Mouse (Mus musculus): ENCODE measurements around the gene Smim13. TPM values are rescaled to one million over a fixed set of nuclear protein-coding genes. Genes with fewer than 3 reads are reported as not detected.
A peak's percentile ranks its signal among the peaks of the same experiment; 100 is the strongest.
"Not testable (repeated sequence)": the region's sequence is repeated elsewhere in the genome, so short reads cannot be mapped to it uniquely, and the experiment has no call there.

Gene Smim13
- polyA plus RNA-seq, 1 experiment = 0.67 TPM

GRCm38 (mm10) chr13:41235845-41236741 is 13.6 kb upstream of the Smim13 start:
- Histone ChIP-seq H3K27me3 (replicated peaks) (peaks cover 21% of the 10 kb centered on the region), H3K36me3 (replicated peaks; ENCODE audit: low read length) (no peaks in the 10 kb centered on the region), H3K9me3 (no peaks in the 10 kb centered on the region), H3K4me1 (peaks cover 8% of the 10 kb centered on the region), H3K4me3 (replicated peaks) (no peak overlapping the region)
- TF ChIP-seq GATA1 (IDR thresholded peaks at IDR 0.05; ENCODE audit: borderline replicate concordance, low read length) = no peak

DNA sequence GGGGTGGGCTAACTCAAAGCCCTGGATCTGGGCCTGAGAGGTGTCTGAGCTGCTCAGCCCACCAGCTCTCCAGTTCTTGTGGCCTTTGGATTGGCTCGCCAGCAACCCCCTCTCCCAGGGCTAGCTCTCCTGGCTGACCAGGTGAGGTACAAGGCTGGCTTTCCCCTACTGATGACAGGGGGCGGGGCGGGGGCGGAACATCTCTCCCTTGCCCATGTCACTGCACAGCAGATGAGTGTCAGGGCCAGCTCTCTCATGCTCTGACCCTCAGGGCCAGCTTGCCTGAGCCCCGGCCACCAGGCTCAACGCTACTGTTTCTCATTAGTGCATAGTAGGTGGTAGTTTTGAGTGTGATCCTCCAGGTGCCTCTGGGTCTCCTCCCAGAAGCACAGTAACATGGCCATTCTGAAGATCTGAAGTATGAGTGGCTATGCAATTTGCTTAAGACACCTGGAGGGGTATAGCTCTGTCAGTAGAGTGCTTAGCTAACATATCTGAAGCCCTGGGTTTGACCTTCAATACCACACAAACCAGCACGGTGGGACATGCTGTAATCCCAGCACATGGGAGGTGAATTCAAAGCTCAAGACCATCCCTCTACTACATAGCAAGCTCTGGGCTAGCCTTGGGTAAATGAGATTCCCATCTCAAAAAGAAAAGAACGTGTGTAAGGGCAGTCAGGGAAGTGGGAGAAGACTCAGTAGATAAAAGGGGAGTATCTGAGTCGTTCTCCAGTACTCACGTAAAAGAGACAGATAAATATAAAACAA is 11.4 kb upstream of the Smim13 start:
- Histone ChIP-seq H3K27me3 (replicated peaks) (peaks cover 19% of the 10 kb centered on the region), H3K36me3 (replicated peaks; ENCODE audit: low read length) (no peaks in the 10 kb centered on the region), H3K4me3 (replicated peaks) (no peak overlapping the region), H3K9me3 (peaks cover 5% of the 10 kb centered on the region), H3K4me1 (peaks cover 8% of the 10 kb centered on the region)
- no peak for TF ChIP-seq GATA1 (IDR thresholded peaks at IDR 0.05; ENCODE audit: borderline replicate concordance, low read length)
- TF ChIP-seq FLI1 (IDR thresholded peaks at IDR 0.05; ENCODE audit: low read length) = no peak

DNA sequence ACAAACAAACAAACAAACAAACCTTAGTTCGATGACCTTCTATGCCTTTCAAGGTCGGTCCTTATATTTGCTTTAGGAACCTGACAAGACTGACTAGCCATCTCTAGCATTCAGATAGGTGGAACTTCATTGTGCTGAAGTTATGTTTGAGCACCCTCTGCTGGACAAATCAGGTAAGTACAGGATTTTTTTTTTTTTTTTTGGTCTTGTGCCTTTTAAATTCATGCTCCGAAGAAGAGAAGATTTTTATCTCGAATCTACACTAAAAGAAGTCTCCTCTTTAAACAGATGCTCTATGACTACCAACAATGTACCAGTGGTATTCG is 10.9 kb upstream of the Smim13 start:
- TF ChIP-seq GATA1 (IDR thresholded peaks at IDR 0.05; ENCODE audit: borderline replicate concordance, low read length) (no peak), FLI1 (IDR thresholded peaks at IDR 0.05; ENCODE audit: low read length) (no peak)
- H3K36me3 ChIP-seq (replicated peaks; ENCODE audit: low read length) = no peaks in the 10 kb centered on the region
- peaks cover 19% of the 10 kb centered on the region for H3K27me3 ChIP-seq (replicated peaks)
- peaks cover 5% of the 10 kb centered on the region for H3K9me3 ChIP-seq
- peaks cover 8% of the 10 kb centered on the region for H3K4me1 ChIP-seq
- no peak overlapping the region for H3K4me3 ChIP-seq (replicated peaks)

DNA sequence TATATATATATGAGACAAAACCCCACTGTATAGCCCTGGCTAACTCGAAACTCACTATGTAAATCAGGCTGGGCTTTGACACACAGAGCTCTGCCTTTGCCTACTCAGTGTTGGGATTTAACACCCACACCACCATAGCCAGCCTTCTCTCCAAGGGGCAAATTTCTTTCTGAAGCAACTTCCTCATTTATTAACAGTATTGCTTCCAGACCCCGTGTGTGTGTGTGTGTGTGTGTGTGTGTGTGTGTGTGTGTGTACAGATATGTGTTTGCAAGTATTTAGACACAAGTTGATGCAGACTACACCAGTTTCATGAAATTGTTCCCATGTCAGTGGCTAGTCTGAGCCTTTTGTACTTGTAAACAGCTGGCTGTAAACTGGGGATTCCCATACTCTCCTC is 8.1 kb upstream of the Smim13 start:
- peaks cover 10% of the 10 kb centered on the region for H3K4me1 ChIP-seq
- peaks cover 5% of the 10 kb centered on the region for H3K9me3 ChIP-seq
- peaks cover 15% of the 10 kb centered on the region for H3K27me3 ChIP-seq (replicated peaks)
- no peak overlapping the region for H3K4me3 ChIP-seq (replicated peaks)
- TF ChIP-seq FLI1 (IDR thresholded peaks at IDR 0.05; ENCODE audit: low read length) = no peak
- no peak for TF ChIP-seq GATA1 (IDR thresholded peaks at IDR 0.05; ENCODE audit: borderline replicate concordance, low read length)
- no peaks in the 10 kb centered on the region for H3K36me3 ChIP-seq (replicated peaks; ENCODE audit: low read length)

DNA sequence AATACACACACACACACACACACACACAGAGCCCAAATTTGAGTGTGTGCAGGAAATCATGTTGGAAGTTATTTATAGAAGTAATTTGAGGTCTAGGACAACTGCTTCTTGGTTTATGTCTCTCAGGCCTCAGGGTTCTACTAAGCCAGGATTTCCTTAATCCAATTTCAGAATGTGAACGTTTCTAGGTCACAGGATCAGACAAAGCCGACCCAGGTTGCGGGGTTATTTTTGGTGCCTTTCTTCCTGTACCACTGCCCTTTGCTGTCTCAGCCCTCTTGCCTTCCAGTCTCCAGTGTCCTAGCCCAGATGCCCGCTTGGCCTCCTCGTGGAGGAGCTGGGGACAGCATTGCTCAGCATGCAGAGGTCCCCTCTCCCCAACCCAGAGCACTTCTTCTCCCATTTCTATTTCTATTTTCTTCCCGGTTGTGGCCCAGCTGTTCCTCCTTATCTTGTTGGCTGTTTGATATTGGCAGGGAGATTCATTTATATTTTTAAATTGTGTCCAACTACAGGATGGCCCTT is 5.3 kb upstream of the Smim13 start:
- Histone ChIP-seq H3K36me3 (replicated peaks; ENCODE audit: low read length) (no peaks in the 10 kb centered on the region), H3K4me3 (replicated peaks) (no peak overlapping the region), H3K9me3 (peaks cover 5% of the 10 kb centered on the region), H3K27me3 (replicated peaks) (peaks cover 7% of the 10 kb centered on the region), H3K4me1 (peaks cover 33% of the 10 kb centered on the region)
- TF ChIP-seq FLI1 (IDR thresholded peaks at IDR 0.05; ENCODE audit: low read length) = no peak
- no peak for TF ChIP-seq GATA1 (IDR thresholded peaks at IDR 0.05; ENCODE audit: borderline replicate concordance, low read length)

DNA sequence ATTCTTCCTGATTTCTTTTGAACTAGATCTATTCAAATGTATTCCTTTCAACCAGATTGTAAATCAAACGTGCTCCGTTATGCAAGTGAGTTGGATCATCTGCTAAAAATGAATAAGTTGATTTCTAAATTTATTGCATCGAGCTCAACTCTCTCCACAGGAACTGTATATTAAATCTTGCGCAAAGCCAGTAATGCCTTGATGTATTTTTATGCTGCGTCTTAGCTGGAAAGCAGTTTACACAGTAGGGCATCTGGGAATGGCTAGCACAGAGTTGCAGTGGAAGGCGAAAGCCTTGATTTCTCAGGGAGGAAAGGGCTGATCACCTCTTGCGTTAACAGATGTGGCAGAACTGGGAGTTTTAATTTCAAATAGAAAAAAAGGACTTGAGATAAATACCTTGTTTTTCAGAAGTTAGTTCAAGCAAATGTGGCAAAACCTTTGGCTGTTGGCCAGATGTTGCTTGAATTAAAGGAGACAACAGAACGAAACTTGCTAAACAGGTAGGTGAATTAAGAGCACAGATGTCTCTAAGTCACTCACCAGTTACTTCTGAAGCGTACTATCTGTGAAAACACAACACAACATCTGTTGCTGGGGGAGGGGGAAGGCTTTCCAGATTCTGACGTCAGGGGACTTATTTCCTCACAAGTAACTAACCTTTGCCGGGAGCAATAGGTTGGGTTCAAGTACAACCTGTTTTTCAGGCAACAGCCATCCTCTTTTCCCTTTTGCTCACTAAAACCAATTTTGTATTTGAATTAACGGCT is 708 bp upstream of the Smim13 start:
- no peaks in the 10 kb centered on the region for H3K36me3 ChIP-seq (replicated peaks; ENCODE audit: low read length)
- H3K4me3 ChIP-seq (replicated peaks) = peak overlapping the region; percentile 100
- no peaks in the 10 kb centered on the region for H3K27me3 ChIP-seq (replicated peaks)
- no peaks in the 10 kb centered on the region for H3K9me3 ChIP-seq
- peaks cover 37% of the 10 kb centered on the region for H3K4me1 ChIP-seq
- TF ChIP-seq GATA1 (IDR thresholded peaks at IDR 0.05; ENCODE audit: borderline replicate concordance, low read length) (no peak), FLI1 (IDR thresholded peaks at IDR 0.05; ENCODE audit: low read length) (no peak)

- Histone ChIP-seq H3K9me3 (no peaks in the 10 kb centered on the region), H3K36me3 (replicated peaks; ENCODE audit: low read length) (no peaks in the 10 kb centered on the region), H3K4me3 (replicated peaks) (peak overlapping the region; percentile 100), H3K27me3 (replicated peaks) (no peaks in the 10 kb centered on the region), H3K4me1 (peaks cover 28% of the 10 kb centered on the region)
- no peak for TF ChIP-seq GATA1 (IDR thresholded peaks at IDR 0.05; ENCODE audit: borderline replicate concordance, low read length)
- TF ChIP-seq FLI1 (IDR thresholded peaks at IDR 0.05; ENCODE audit: low read length) = no peak
These were observed 806 bp downstream of the Smim13 start for GRCm38 (mm10) chr13:41250318-41250981.

GRCm38 (mm10) chr13:41251232-41251631 is 1.6 kb downstream of the Smim13 start:
- H3K4me1 ChIP-seq = peaks cover 28% of the 10 kb centered on the region
- not testable (repeated sequence) for H3K27me3 ChIP-seq (replicated peaks); H3K9me3 ChIP-seq; H3K4me3 ChIP-seq (replicated peaks); H3K36me3 ChIP-seq (replicated peaks; ENCODE audit: low read length)

GRCm38 (mm10) chr13:41251667-41252066 is 2.0 kb downstream of the Smim13 start:
- Histone ChIP-seq H3K4me3 (replicated peaks) (no peak overlapping the region), H3K36me3 (replicated peaks; ENCODE audit: low read length) (no peaks in the 10 kb centered on the region), H3K4me1 (peaks cover 28% of the 10 kb centered on the region), H3K27me3 (replicated peaks) (no peaks in the 10 kb centered on the region), H3K9me3 (no peaks in the 10 kb centered on the region)
- no peak for TF ChIP-seq GATA1 (IDR thresholded peaks at IDR 0.05; ENCODE audit: borderline replicate concordance, low read length)
- no peak for TF ChIP-seq FLI1 (IDR thresholded peaks at IDR 0.05; ENCODE audit: low read length)
